Mouse (Mus musculus) ES-E14 (cell line): Measurements from ENCODE around the gene Eif5b.

Source experiments
- CHD2 ChIP-seq: IDR thresholded peaks from 2 replicates; pipeline ENCODE4 v1.6.1; 2014; ENCODE audit warnings: mild to moderate bottlenecking, low read depth, low read length, inconsistent platforms
- HCFC1 ChIP-seq: IDR thresholded peaks from 2 replicates; pipeline ENCODE4 v1.6.1; 2012; ENCODE audit warnings: low read length, inconsistent platforms, borderline replicate concordance; ENCODE audit not compliant: insufficient read depth
- MAFK ChIP-seq: IDR thresholded peaks from 2 replicates; pipeline ENCODE4 v1.6.1; 2014; ENCODE audit warnings: mild to moderate bottlenecking, low read depth, low read length, inconsistent platforms; ENCODE audit not compliant: insufficient read depth
- ZC3H11A ChIP-seq: IDR thresholded peaks from 2 replicates; pipeline ENCODE4 v1.6.1; 2012; ENCODE audit warnings: low read depth, mild to moderate bottlenecking, inconsistent platforms, low read length, borderline replicate concordance
- ZNF384 ChIP-seq: IDR thresholded peaks from 2 replicates; pipeline ENCODE4 v1.6.1; 2012; ENCODE audit warnings: low read depth, low read length, inconsistent platforms

DNA sequence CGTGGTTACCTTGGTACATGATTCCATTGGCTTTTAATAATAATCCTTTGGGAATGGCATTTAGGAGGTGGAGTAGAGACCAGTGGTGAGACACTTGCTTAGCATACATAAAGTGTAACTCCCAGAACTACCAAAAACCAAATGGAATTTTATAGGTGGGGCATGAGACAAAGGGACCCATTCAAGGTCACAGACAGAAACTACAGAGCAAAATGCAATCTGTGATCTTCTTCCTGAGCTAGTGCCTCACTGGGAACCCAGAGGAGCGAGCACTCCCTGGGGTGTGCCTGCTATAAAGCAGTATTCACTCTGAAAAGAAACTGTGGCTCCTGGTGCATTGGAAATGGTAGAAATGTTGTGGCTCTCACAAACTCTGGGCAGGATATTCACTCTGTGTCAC lies 48.9 kb upstream of the Eif5b start:
- TF ChIP-seq HCFC1 = no peak
- no peak for TF ChIP-seq ZC3H11A
- no peak for TF ChIP-seq ZNF384
- no peak for TF ChIP-seq MAFK
- no peak for TF ChIP-seq CHD2
